Mouse (Mus musculus) heart, embryonic 13.5 days (tissue): ENCODE results near the gene Sf3b1. TPM values are rescaled to one million over a fixed set of nuclear protein-coding genes. Genes with fewer than 3 reads are reported as not detected.

ENCODE experiments used
- ATAC-seq: fragments of 200-750 bp; cut with Nextera tagmentation; 2 replicates; pipeline ENCODE4 v1.8.0; 2017; ENCODE audit warnings: moderate TSS enrichment; ENCODE audit not compliant: insufficient number of reproducible peaks, low FRiP score, low TSS enrichment; ENCODE audit errors: extremely low read depth
- H3K27ac ChIP-seq: fragments of 300-500 bp; sonication (generic); replicated peaks from 2 replicates; pipeline ENCODE4 v1.5.1; 2015; ENCODE audit warnings: moderate library complexity, mild to moderate bottlenecking, inconsistent platforms
- H3K27me3 ChIP-seq: fragments of 300-500 bp; sonication (generic); replicated peaks from 2 replicates; pipeline ENCODE4 v1.6.1; 2015; ENCODE audit warnings: mild to moderate bottlenecking, inconsistent platforms
- H3K36me3 ChIP-seq: fragments of 300-500 bp; sonication (generic); 2 replicates; pipeline ENCODE4 v1.6.1; 2015; ENCODE audit warnings: mild to moderate bottlenecking, inconsistent platforms
- H3K4me1 ChIP-seq: fragments of 300-500 bp; sonication (generic); 2 replicates; pipeline ENCODE4 v1.6.1; 2015; ENCODE audit warnings: inconsistent platforms
- H3K4me2 ChIP-seq: fragments of 300-500 bp; sonication (generic); 2 replicates; pipeline ENCODE4 v1.6.1; 2015; ENCODE audit warnings: inconsistent platforms, mild to moderate bottlenecking, moderate library complexity
- H3K4me3 ChIP-seq: fragments of 300-500 bp; sonication (generic); 2 replicates; pipeline ENCODE4 v1.5.1; 2015; ENCODE audit warnings: moderate library complexity, mild to moderate bottlenecking, inconsistent platforms
- H3K9ac ChIP-seq: fragments of 300-500 bp; sonication (generic); 2 replicates; pipeline ENCODE4 v1.6.1; 2015; ENCODE audit warnings: inconsistent platforms, mild to moderate bottlenecking, moderate library complexity
- H3K9me3 ChIP-seq: fragments of 300-500 bp; sonication (generic); 2 replicates; pipeline ENCODE4 v1.6.1; 2016; ENCODE audit warnings: inconsistent platforms
- WGBS: fragments of 180-500 bp; shearing (Covaris S2); methylation state at CpG from one replicate; pipeline ENCODE4 v1.1.7; 2015; ENCODE audit warnings: mixed read lengths; 5-methylcytosine and 5-hydroxymethylcytosine counted together
- polyA plus RNA-seq: library from polyadenylated mRNA; unstranded; fragments of >200 nt; fragmentation: Nextera tagmentation; extraction: Ambion mirVana; gene quantifications from 2 replicates; pipeline ENCODE4 v1.2.1, GENCODE M21; 2015

The Sf3b1 gene
- polyA plus RNA-seq, 1 experiment from 2014 or later = 172 TPM

- no peaks in the 10 kb centered on the region for H3K27me3 ChIP-seq
- ATAC-seq = peak; percentile 100
- H3K36me3 ChIP-seq = peaks cover 28% of the 10 kb centered on the region
- H3K9me3 ChIP-seq = 0 out of 2 replicates have a peak, but pooled peaks cover 3% of the 10 kb centered on the region
- under 1% methylated on average over 46 of the region's 46 CpGs for WGBS
- H3K4me3 ChIP-seq = peak within 1 kb of the TSS; percentile 73
- peak within 1 kb of the TSS; percentile 88 for H3K9ac ChIP-seq
- peak within 1 kb of the TSS; percentile 92 for H3K4me2 ChIP-seq
- H3K27ac ChIP-seq = peak within 1 kb of the TSS; percentile 91
- peaks cover 22% of the 10 kb centered on the region for H3K4me1 ChIP-seq
Measured at GRCm38 (mm10) chr1:55052355-55052953, 25.2 kb upstream of the Sf3b1 start, which contains the start of gene Coq10b. Coq10b (plus strand) TSS chr1:55052770.

- H3K9me3 ChIP-seq = 0 out of 2 replicates have a peak, but pooled peaks cover 3% of the 10 kb centered on the region
- peaks cover 22% of the 10 kb centered on the region for H3K4me1 ChIP-seq
- H3K4me3 ChIP-seq = peak overlapping the region; percentile 73
- peak overlapping the region; percentile 92 for H3K4me2 ChIP-seq
- peak overlapping the region; percentile 86 for H3K27ac ChIP-seq
- no peak for ATAC-seq
- H3K36me3 ChIP-seq = peaks cover 20% of the 10 kb centered on the region
- whole genome bisulfite sequencing = 85% methylated on average over 3 of the region's 3 CpGs
- peak overlapping the region; percentile 86 for H3K9ac ChIP-seq
- H3K27me3 ChIP-seq = no peaks in the 10 kb centered on the region
Measured at GRCm38 (mm10) chr1:55051671-55052070, 24.4 kb upstream of the Sf3b1 start.

GRCm38 (mm10) chr1:55048841-55049587, 21.7 kb upstream of the Sf3b1 start:
- Histone ChIP-seq H3K9me3 (0 out of 2 replicates have a peak, but pooled peaks cover 3% of the 10 kb centered on the region), H3K4me2 (no peak overlapping the region), H3K4me3 (no peak overlapping the region), H3K9ac (no peak overlapping the region), H3K27me3 (peaks cover 2% of the 10 kb centered on the region; the same call in 1 of the 2 replicates), H3K4me1 (peaks cover 13% of the 10 kb centered on the region), H3K27ac (no peak overlapping the region), H3K36me3 (no peaks in the 10 kb centered on the region)
- ATAC-seq = no peak
- WGBS = 61% methylated on average over 4 of the region's 4 CpGs

GRCm38 (mm10) chr1:55043164-55043563, 15.9 kb upstream of the Sf3b1 start:
- no peaks in the 10 kb centered on the region for H3K36me3 ChIP-seq
- H3K4me3 ChIP-seq = no peak overlapping the region
- WGBS = 67% methylated on average over 3 of the region's 3 CpGs
- no peak overlapping the region for H3K4me2 ChIP-seq
- H3K27me3 ChIP-seq = peaks cover 6% of the 10 kb centered on the region; the same call in 1 of the 2 replicates
- no peak for ATAC-seq
- no peak overlapping the region for H3K9ac ChIP-seq
- no peak overlapping the region for H3K27ac ChIP-seq
- peaks cover 13% of the 10 kb centered on the region; the same call in 1 of the 2 replicates for H3K9me3 ChIP-seq
- no peaks in the 10 kb centered on the region for H3K4me1 ChIP-seq

GRCm38 (mm10) chr1:55042246-55042645, 15.0 kb upstream of the Sf3b1 start:
- Histone ChIP-seq H3K4me1 (no peaks in the 10 kb centered on the region), H3K36me3 (no peaks in the 10 kb centered on the region), H3K4me3 (no peak overlapping the region), H3K27me3 (peaks cover 6% of the 10 kb centered on the region; the same call in 1 of the 2 replicates), H3K27ac (no peak overlapping the region), H3K9ac (no peak overlapping the region), H3K9me3 (peaks cover 11% of the 10 kb centered on the region; the same call in 1 of the 2 replicates), H3K4me2 (no peak overlapping the region)
- no peak for ATAC-seq
- 68% methylated on average over 1 of the region's 1 CpGs for WGBS

- no peak overlapping the region for H3K27ac ChIP-seq
- H3K9ac ChIP-seq = no peak overlapping the region
- no peak overlapping the region for H3K4me2 ChIP-seq
- H3K9me3 ChIP-seq = peaks cover 11% of the 10 kb centered on the region; the same call in 1 of the 2 replicates
- peaks cover 6% of the 10 kb centered on the region; the same call in 1 of the 2 replicates for H3K27me3 ChIP-seq
- no peaks in the 10 kb centered on the region for H3K36me3 ChIP-seq
- ATAC-seq = no peak
- H3K4me1 ChIP-seq = no peaks in the 10 kb centered on the region
- H3K4me3 ChIP-seq = no peak overlapping the region
- WGBS = 73% methylated on average over 4 of the region's 4 CpGs
Measured at GRCm38 (mm10) chr1:55041691-55042090, 14.4 kb upstream of the Sf3b1 start.

GRCm38 (mm10) chr1:55039944-55040343, 12.7 kb upstream of the Sf3b1 start:
- no peaks in the 10 kb centered on the region for H3K36me3 ChIP-seq
- no peak for ATAC-seq
- WGBS = 83% methylated on average over 1 of the region's 1 CpGs

GRCm38 (mm10) chr1:55031026-55031779, 3.9 kb upstream of the Sf3b1 start:
- Histone ChIP-seq H3K27ac (no peak overlapping the region), H3K36me3 (no peaks in the 10 kb centered on the region), H3K9me3 (no peaks in the 10 kb centered on the region), H3K4me1 (no peaks in the 10 kb centered on the region), H3K4me3 (no peak overlapping the region), H3K9ac (no peak overlapping the region), H3K27me3 (no peaks in the 10 kb centered on the region), H3K4me2 (no peak overlapping the region)
- no peak for ATAC-seq

More at GRCm38 (mm10) chr1:55039944-55040343, 12.7 kb upstream of the Sf3b1 start:
- no peak overlapping the region for H3K4me3 ChIP-seq
- H3K9ac ChIP-seq = no peak overlapping the region
- H3K27ac ChIP-seq = no peak overlapping the region
- H3K4me2 ChIP-seq = no peak overlapping the region
- peaks cover 11% of the 10 kb centered on the region; the same call in 1 of the 2 replicates for H3K9me3 ChIP-seq
- H3K4me1 ChIP-seq = no peaks in the 10 kb centered on the region
- H3K27me3 ChIP-seq = peaks cover 6% of the 10 kb centered on the region; the same call in 1 of the 2 replicates

GRCm38 (mm10) chr1:55029446-55029845, 2.2 kb upstream of the Sf3b1 start:
- no peak for ATAC-seq
- Histone ChIP-seq H3K36me3 (no peaks in the 10 kb centered on the region), H3K9me3 (no peaks in the 10 kb centered on the region), H3K4me3 (no peak overlapping the region), H3K9ac (peak overlapping the region; percentile 61; the same call in 1 of the 2 replicates), H3K4me2 (peak overlapping the region; percentile 39), H3K27me3 (no peaks in the 10 kb centered on the region), H3K4me1 (peaks cover 12% of the 10 kb centered on the region), H3K27ac (no peak overlapping the region)
- 69% methylated on average over 4 of the region's 4 CpGs for WGBS

- Histone ChIP-seq H3K36me3 (no peaks in the 10 kb centered on the region; the same call in 1 of the 2 replicates), H3K4me3 (peak overlapping the region; percentile 22; the same call in 1 of the 2 replicates), H3K9me3 (no peaks in the 10 kb centered on the region), H3K27ac (0 out of 2 replicates have a peak overlapping the region, but pooled peaks have one; percentile 8), H3K27me3 (no peaks in the 10 kb centered on the region), H3K4me1 (peaks cover 19% of the 10 kb centered on the region), H3K4me2 (peak overlapping the region; percentile 39), H3K9ac (peak overlapping the region; percentile 61)
- WGBS = 67% methylated on average over 11 of the region's 11 CpGs
- ATAC-seq = no peak
Measured at GRCm38 (mm10) chr1:55028512-55029249, 1.4 kb upstream of the Sf3b1 start.
